In the genomic region with DNA sequence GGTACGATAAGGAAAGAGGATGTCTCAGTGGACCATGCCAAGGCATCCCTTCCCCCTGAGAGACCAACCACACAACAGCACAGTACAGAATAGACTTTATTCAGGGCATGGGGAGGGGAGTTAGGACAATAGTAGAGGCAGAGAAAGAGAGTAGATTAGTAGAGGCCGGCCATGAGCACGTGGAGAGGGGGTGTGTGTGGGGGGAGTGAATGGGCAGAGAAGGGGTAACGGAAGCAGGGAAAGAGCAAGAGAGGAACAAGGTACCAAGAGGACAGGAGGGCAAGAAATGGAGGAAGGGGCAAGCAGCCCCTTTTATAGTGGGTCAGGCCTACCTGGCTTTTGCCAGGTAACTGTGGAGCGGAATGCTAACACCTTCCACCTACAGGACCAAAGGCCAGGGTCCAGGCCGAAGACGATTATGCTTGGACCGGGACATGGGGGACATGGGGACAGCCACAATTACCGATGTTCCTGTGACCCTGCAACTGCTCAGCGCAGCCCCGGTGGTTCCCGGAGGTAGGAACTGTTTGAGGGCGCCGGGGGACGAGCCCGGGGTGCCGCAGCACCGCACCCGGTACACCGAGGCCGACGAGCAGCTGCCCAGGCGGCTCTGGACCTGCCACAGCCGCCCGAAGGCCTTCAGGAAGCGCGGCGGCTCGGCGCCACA, we compare ENCODE assay signal across 9 mouse cellular contexts. TPM values are rescaled to one million over a fixed set of nuclear protein-coding genes. Genes with fewer than 3 reads are reported as not detected.
DNase-seq lines count a peak whose midpoint lies in the region; ATAC-seq and TF ChIP-seq lines count a peak whose summit lies in the region.
"Had no signal": no experiment of that assay in that cellular context is flagged by ENCODE, and none has a peak within 500 bp of the region (broad histone marks: within the 10 kb centered on the region; RNA-seq: fewer than 3 reads in every experiment).

No protein-coding gene starts in this region.

- H3K9ac ChIP-seq in kidney, postnatal 0 days (ENCODE audit: low read depth, low read length), result peak overlapping the region; percentile 83

- no peak; the same call in none of the 2 replicates for ATAC-seq in kidney, postnatal 0 days (replicated peaks; ENCODE audit: low FRiP score, low read depth)
- peak; percentile 41 for ATAC-seq in granulocyte monocyte progenitor cell, adult 5-6 weeks (replicated peaks; ENCODE audit: poor library complexity, severe bottlenecking)
- peak; percentile 26; the same call in 1 of the 2 replicates for ATAC-seq in megakaryocyte progenitor cell, adult 5-6 weeks (replicated peaks; ENCODE audit: poor library complexity)

- no peak for TF ChIP-seq POLR2A in bone marrow macrophage, adult 2 months (IDR thresholded peaks at IDR 0.05; ENCODE audit: borderline replicate concordance, low read depth, low read length)

- no peaks in the 10 kb centered on the region for H3K36me3 ChIP-seq in kidney, postnatal 0 days (ENCODE audit: insufficient read depth, low read length)

- WGBS in kidney, postnatal 0 days, result 37% methylated on average over 27 of the region's 30 CpGs

- no peaks in the 10 kb centered on the region for H3K9me3 ChIP-seq in kidney, postnatal 0 days (replicated peaks; ENCODE audit: low read length)

- H3K4me3 ChIP-seq in kidney, postnatal 0 days (replicated peaks; ENCODE audit: low read depth, low read length), result peak overlapping the region; percentile 60
- peak overlapping the region; percentile 77 for H3K4me3 ChIP-seq in bone marrow macrophage, adult 2 months (ENCODE audit: insufficient read depth, low read length)

- H3K4me1 ChIP-seq in kidney, postnatal 0 days (replicated peaks; ENCODE audit: insufficient read depth, low read length), result no peaks in the 10 kb centered on the region
- 0 out of 2 replicates have a peak, but pooled peaks cover 2% of the 10 kb centered on the region for H3K4me1 ChIP-seq in bone marrow macrophage, adult 2 months (ENCODE audit: control insufficient read depth, insufficient read depth, low read length)

- H3K27me3 ChIP-seq in kidney, postnatal 0 days (ENCODE audit: insufficient read depth, low read length), result no peaks in the 10 kb centered on the region

- DNase-seq in kidney, postnatal 0 days (ENCODE audit: low spot score), result no peak
- no peak for DNase-seq in kidney, adult 18-20 months
- no peak for DNase-seq in T-cell, adult 2 months (ENCODE audit: low spot score)
- DNase-seq in right cerebral cortex, postnatal 4 days, result no peak
- no peak for DNase-seq in adrenal gland, adult 18-20 months (ENCODE audit: low spot score in 2 of 2)

- peak overlapping the region; percentile 36; the same call in 1 of the 2 replicates for H3K27ac ChIP-seq in kidney, postnatal 0 days
- peak overlapping the region; percentile 24 for H3K27ac ChIP-seq in bone marrow macrophage, adult 2 months (ENCODE audit: insufficient read depth, low read depth, low read length)

- peak overlapping the region; percentile 68 for H3K4me2 ChIP-seq in kidney, postnatal 0 days (ENCODE audit: low read length)

- no peak for TF ChIP-seq CTCF in kidney, postnatal 0 days (IDR thresholded peaks at IDR 0.05; ENCODE audit: low read depth)
- no peak for TF ChIP-seq CTCF in bone marrow macrophage, adult 2 months (IDR thresholded peaks at IDR 0.05; ENCODE audit: low read depth, low read length)

RNA-seq across cellular contexts. Expression of a gene that starts 22.1 kb away (rescaled TPM):
- 0.17 and 0.20 TPM in 2 replicates for polyA plus RNA-seq in kidney, postnatal 0 days (2015; fragmentation: Nextera tagmentation; extraction: Ambion mirVana)
- 12.3 and 14.2 TPM in 2 replicates for polyA plus RNA-seq in bone marrow macrophage, adult 2 months (2012; ENCODE audit: insufficient read depth, insufficient read length, missing spikeins)
- total RNA-seq in granulocyte monocyte progenitor cell, adult 5-6 weeks (2014; fragmentation: Nextera tagmentation), result 3.6 and 7.0 TPM in 2 replicates
- total RNA-seq in granulocyte monocyte progenitor cell, adult 5-6 weeks (2017), result 3.1 and 4.5 TPM in 2 replicates
- total RNA-seq in megakaryocyte progenitor cell, adult 5-6 weeks (2015), result 6.5 TPM in 2 replicates
- total RNA-seq in megakaryocyte progenitor cell, adult 5-6 weeks (2017), result 4.5 and 5.2 TPM in 2 replicates
- under 1 TPM; 0.73 to 0.90 TPM for total RNA-seq in adrenal gland, adult 18-20 months (2021)

RNA-seq across cellular contexts. Expression of a gene that starts 22.5 kb away (rescaled TPM):
- polyA plus RNA-seq in kidney, postnatal 0 days (2015; fragmentation: Nextera tagmentation; extraction: Ambion mirVana), result not detected in 2 replicates
- 1.8 and 2.1 TPM in 2 replicates for polyA plus RNA-seq in bone marrow macrophage, adult 2 months (2012; ENCODE audit: insufficient read depth, insufficient read length, missing spikeins)
- total RNA-seq in granulocyte monocyte progenitor cell, adult 5-6 weeks (2014; fragmentation: Nextera tagmentation), result not detected in 2 replicates
- not detected in 2 replicates for total RNA-seq in granulocyte monocyte progenitor cell, adult 5-6 weeks (2017)
- total RNA-seq in megakaryocyte progenitor cell, adult 5-6 weeks (2015), result not detected in 2 replicates
- not detected in 2 replicates for total RNA-seq in megakaryocyte progenitor cell, adult 5-6 weeks (2017)
- total RNA-seq in adrenal gland, adult 18-20 months (2021), result not detected
- polyA plus RNA-seq: brain, embryonic 14.5 days had no signal

RNA-seq across cellular contexts. Expression of a gene that starts 39.8 kb away (rescaled TPM):
- polyA plus RNA-seq in kidney, postnatal 0 days (2015; fragmentation: Nextera tagmentation; extraction: Ambion mirVana), result 6.6 and 7.0 TPM in 2 replicates
- polyA plus RNA-seq in bone marrow macrophage, adult 2 months (2012; ENCODE audit: insufficient read depth, insufficient read length, missing spikeins), result 44.1 and 52.3 TPM in 2 replicates
- total RNA-seq in granulocyte monocyte progenitor cell, adult 5-6 weeks (2014; fragmentation: Nextera tagmentation), result 30.4 and 35.6 TPM in 2 replicates
- 45.6 and 45.8 TPM in 2 replicates for total RNA-seq in granulocyte monocyte progenitor cell, adult 5-6 weeks (2017)
- 41.6 and 45.7 TPM in 2 replicates for total RNA-seq in megakaryocyte progenitor cell, adult 5-6 weeks (2015)
- 40.8 and 50.4 TPM in 2 replicates for total RNA-seq in megakaryocyte progenitor cell, adult 5-6 weeks (2017)
- 10 to 100 TPM; 67.1 to 73.7 TPM for total RNA-seq in adrenal gland, adult 18-20 months (2021)

RNA-seq across cellular contexts. Expression of a gene that starts 51.1 kb away (rescaled TPM):
- polyA plus RNA-seq in kidney, postnatal 0 days (2015; fragmentation: Nextera tagmentation; extraction: Ambion mirVana), result 5.6 and 6.1 TPM in 2 replicates
- 2.0 and 2.3 TPM in 2 replicates for polyA plus RNA-seq in bone marrow macrophage, adult 2 months (2012; ENCODE audit: insufficient read depth, insufficient read length, missing spikeins)
- 1.9 and 7.8 TPM in 2 replicates for total RNA-seq in granulocyte monocyte progenitor cell, adult 5-6 weeks (2014; fragmentation: Nextera tagmentation)
- 2.1 and 2.8 TPM in 2 replicates for total RNA-seq in granulocyte monocyte progenitor cell, adult 5-6 weeks (2017)
- total RNA-seq in megakaryocyte progenitor cell, adult 5-6 weeks (2015), result 4.5 and 4.6 TPM in 2 replicates
- 1.4 and 2.2 TPM in 2 replicates for total RNA-seq in megakaryocyte progenitor cell, adult 5-6 weeks (2017)
- 1 to 10 TPM; 7.1 to 7.8 TPM for total RNA-seq in adrenal gland, adult 18-20 months (2021)

RNA-seq across cellular contexts. Expression of a gene that starts 53.6 kb away (rescaled TPM):
- 0.62 and 1.0 TPM in 2 replicates for polyA plus RNA-seq in kidney, postnatal 0 days (2015; fragmentation: Nextera tagmentation; extraction: Ambion mirVana)
- not detected in 2 replicates for polyA plus RNA-seq in bone marrow macrophage, adult 2 months (2012; ENCODE audit: insufficient read depth, insufficient read length, missing spikeins)
- not detected in 2 replicates for total RNA-seq in granulocyte monocyte progenitor cell, adult 5-6 weeks (2014; fragmentation: Nextera tagmentation)
- total RNA-seq in granulocyte monocyte progenitor cell, adult 5-6 weeks (2017), result not detected in 2 replicates
- not detected in 2 replicates for total RNA-seq in megakaryocyte progenitor cell, adult 5-6 weeks (2015)
- total RNA-seq in megakaryocyte progenitor cell, adult 5-6 weeks (2017), result not detected in 2 replicates
- total RNA-seq in adrenal gland, adult 18-20 months (2021), result not detected
- polyA plus RNA-seq: brain, embryonic 14.5 days had no signal
